Mouse (Mus musculus) forebrain, embryonic 12.5 days (tissue): ENCODE measurements at regions not wholly inside any gene's neighbourhood (a gene's known extent, or its start where the extent isn't known, plus 50 kb on each side); places are given as distances from the start of the nearest gene placed in this dataset.

Source experiments
- ATAC-seq: fragments of 200-750 bp; cut with Nextera tagmentation; 2 replicates; pipeline ENCODE4 v1.8.0; 2017; ENCODE audit warnings: moderate TSS enrichment; ENCODE audit not compliant: low FRiP score
- H3K27ac ChIP-seq: fragments of 300-500 bp; sonication (generic); 2 replicates; pipeline ENCODE4 v1.5.1; 2016; ENCODE audit warnings: mild to moderate bottlenecking
- H3K27me3 ChIP-seq: fragments of 300-500 bp; sonication (generic); 2 replicates; pipeline ENCODE4 v1.6.1; 2016; ENCODE audit warnings: mild to moderate bottlenecking
- H3K36me3 ChIP-seq: fragments of 300-500 bp; sonication (generic); replicated peaks from 2 replicates; pipeline ENCODE4 v1.6.1; 2016; ENCODE audit warnings: mild to moderate bottlenecking
- H3K4me1 ChIP-seq: fragments of 300-500 bp; sonication (generic); 2 replicates; pipeline ENCODE4 v1.6.1; 2016
- H3K4me2 ChIP-seq: fragments of 300-500 bp; sonication (generic); 2 replicates; pipeline ENCODE4 v1.6.1; 2016; ENCODE audit warnings: mild to moderate bottlenecking, moderate library complexity
- H3K4me3 ChIP-seq: fragments of 300-500 bp; sonication (generic); replicated peaks from 2 replicates; pipeline ENCODE4 v1.5.1; 2016; ENCODE audit warnings: mild to moderate bottlenecking
- H3K9ac ChIP-seq: fragments of 300-500 bp; sonication (generic); 2 replicates; pipeline ENCODE4 v1.6.1; 2016; ENCODE audit warnings: mild to moderate bottlenecking
- H3K9me3 ChIP-seq: fragments of 300-500 bp; sonication (generic); 2 replicates; pipeline ENCODE4 v1.6.1; 2016
- WGBS: fragments of 180-500 bp; shearing (Covaris S2); methylation state at CpG from one replicate; pipeline ENCODE4 v1.1.7; 2016; 5-methylcytosine and 5-hydroxymethylcytosine counted together

DNA sequence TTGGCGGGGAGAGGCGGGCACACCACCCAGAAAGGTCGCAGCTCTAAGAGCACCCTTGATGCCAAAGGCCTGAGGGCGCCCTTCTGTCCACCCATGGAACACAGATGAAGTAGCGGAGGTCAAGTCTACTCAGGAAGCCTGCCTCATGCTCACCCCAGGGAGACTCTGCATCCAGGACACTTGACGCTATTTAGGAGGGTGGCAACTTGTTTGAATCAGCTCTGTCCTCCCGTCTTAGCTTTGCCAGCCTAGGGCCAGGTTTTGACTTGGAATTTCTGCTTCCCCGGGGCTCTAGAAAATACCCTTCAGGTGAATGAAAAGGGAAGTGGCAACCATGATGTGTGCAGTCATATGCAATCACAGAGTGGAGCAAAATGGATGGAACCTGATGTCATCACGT lies 389.2 kb upstream of the Tshz3 start:
- H3K9me3 ChIP-seq = no peaks in the 10 kb centered on the region
- H3K9ac ChIP-seq = no peak overlapping the region
- no peak overlapping the region for H3K27ac ChIP-seq
- no peak overlapping the region for H3K4me3 ChIP-seq
- no peak overlapping the region for H3K4me2 ChIP-seq
- no peak for ATAC-seq
- no peaks in the 10 kb centered on the region for H3K4me1 ChIP-seq
- no peaks in the 10 kb centered on the region for H3K36me3 ChIP-seq
- 86% methylated on average over 9 of the region's 9 CpGs for WGBS
- H3K27me3 ChIP-seq = no peaks in the 10 kb centered on the region

DNA sequence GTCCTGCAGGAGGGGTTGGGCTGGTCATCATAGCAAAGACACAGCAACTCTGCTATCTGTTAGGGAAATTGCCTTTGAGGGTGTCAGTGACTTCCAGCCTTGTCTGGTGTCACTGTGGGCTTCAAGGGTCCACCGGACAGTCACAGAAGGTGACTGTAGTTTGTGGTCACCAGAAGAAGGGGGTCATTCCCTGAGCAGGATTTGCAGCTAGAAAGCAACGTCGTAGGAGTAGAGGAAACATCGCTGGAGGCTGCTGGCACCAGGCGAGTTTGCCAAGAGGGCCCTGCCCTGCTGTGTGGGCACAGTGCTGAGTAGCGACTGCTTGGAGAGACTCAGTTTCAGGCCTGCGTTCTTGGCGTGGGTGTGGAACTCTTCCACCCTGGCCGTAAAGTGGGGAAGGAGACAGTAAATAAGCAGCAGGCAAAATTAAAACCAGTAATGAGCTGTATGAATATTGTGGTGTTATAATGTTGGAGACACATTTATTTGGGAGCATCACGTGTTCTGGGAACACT lies 389.8 kb upstream of the Tshz3 start:
- H3K4me3 ChIP-seq = no peak overlapping the region
- no peak overlapping the region for H3K4me2 ChIP-seq
- no peaks in the 10 kb centered on the region for H3K36me3 ChIP-seq
- H3K9ac ChIP-seq = no peak overlapping the region
- no peaks in the 10 kb centered on the region for H3K4me1 ChIP-seq
- no peaks in the 10 kb centered on the region for H3K27me3 ChIP-seq
- WGBS = 85% methylated on average over 10 of the region's 10 CpGs
- ATAC-seq = no peak
- H3K9me3 ChIP-seq = no peaks in the 10 kb centered on the region
- no peak overlapping the region for H3K27ac ChIP-seq

DNA sequence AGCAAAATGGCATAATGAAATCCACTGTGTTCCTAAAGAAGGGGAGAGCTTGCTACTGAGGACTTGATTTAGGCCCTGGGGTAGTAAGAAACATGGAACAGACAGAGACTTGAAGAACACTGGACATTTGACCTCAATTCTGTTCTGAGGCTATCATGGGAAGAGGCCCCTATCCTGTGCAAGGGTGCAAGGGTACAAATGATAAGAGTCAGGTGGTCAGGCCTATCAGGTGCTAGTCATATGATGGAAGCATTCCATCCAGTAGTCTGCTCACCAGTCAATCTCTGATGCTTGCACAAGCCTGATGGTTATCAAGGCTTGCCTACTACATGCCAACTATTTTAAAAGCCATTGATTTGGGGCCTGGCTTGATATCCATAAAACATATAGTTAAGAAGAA lies 420.6 kb upstream of the Tshz3 start:
- Histone ChIP-seq H3K4me1 (no peaks in the 10 kb centered on the region), H3K9me3 (no peaks in the 10 kb centered on the region), H3K27ac (no peak overlapping the region), H3K36me3 (no peaks in the 10 kb centered on the region), H3K9ac (no peak overlapping the region), H3K4me2 (no peak overlapping the region), H3K27me3 (no peaks in the 10 kb centered on the region), H3K4me3 (no peak overlapping the region)
- ATAC-seq = no peak

DNA sequence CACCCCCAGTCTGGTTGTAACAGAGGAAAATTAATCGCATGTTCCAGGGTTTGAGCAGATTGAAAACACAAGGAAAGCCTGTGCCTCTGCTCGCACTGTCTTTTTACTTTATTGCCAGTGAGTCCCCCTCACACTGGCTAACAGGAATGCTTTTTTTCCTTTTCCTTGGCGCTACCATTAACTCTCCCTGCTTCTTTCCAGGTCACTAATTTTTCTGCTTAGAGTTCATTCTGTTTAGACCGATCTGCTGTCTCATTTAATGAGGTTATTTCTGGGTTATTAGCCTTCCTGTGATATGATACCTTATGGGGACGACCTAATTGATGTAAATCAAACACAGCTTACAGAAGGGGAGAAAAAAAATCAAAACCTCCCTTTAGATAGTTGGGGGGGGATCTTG lies 429.0 kb upstream of the Tshz3 start:
- H3K4me3 ChIP-seq = no peak overlapping the region
- H3K36me3 ChIP-seq = no peaks in the 10 kb centered on the region
- WGBS = 22% methylated on average over 5 of the region's 5 CpGs
- ATAC-seq = no peak
- H3K9me3 ChIP-seq = no peaks in the 10 kb centered on the region
- no peak overlapping the region for H3K9ac ChIP-seq
- H3K4me2 ChIP-seq = no peak overlapping the region
- H3K27ac ChIP-seq = no peak overlapping the region
- peaks cover 22% of the 10 kb centered on the region; the same call in 1 of the 2 replicates for H3K27me3 ChIP-seq
- H3K4me1 ChIP-seq = peaks cover 10% of the 10 kb centered on the region; the same call in 1 of the 2 replicates

DNA sequence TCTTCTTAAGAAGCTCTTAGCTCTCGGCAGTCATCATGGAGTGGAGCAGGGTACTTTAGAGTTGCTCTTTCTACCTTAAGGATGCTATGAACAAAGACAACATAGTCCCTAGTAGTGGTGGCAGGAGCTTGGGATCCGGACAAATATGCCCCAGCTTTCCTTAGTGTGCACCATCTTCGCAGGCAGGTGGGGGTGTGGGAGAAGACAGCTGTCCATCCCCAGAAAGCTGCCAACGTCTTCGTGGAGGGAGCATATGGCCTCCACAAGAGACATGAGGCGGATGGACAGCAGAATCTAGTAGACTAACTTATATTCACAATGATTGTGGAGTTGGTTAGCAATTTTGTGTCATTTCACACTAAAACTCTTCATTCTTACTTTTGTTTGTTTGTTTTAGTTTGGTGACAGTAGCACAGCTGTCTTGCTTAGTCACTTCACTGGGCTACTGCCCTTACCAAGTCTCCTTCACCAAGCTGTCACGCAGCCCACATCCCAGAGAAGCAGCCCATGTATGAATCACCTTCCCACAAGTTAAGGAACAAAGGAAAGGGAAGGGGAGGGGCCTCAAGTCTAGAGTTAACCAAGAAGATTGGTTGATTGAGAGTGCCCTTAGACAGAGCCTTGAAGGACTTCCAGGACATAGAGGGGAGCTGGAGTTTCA lies 432.6 kb upstream of the Tshz3 start:
- Histone ChIP-seq H3K27me3 (peaks cover 13% of the 10 kb centered on the region; the same call in 1 of the 2 replicates), H3K9me3 (no peaks in the 10 kb centered on the region), H3K4me3 (no peak overlapping the region), H3K27ac (no peak overlapping the region), H3K4me1 (peaks cover 10% of the 10 kb centered on the region; the same call in 1 of the 2 replicates), H3K36me3 (no peaks in the 10 kb centered on the region), H3K4me2 (no peak overlapping the region), H3K9ac (no peak overlapping the region)
- WGBS = 85% methylated on average over 7 of the region's 7 CpGs
- no peak for ATAC-seq

DNA sequence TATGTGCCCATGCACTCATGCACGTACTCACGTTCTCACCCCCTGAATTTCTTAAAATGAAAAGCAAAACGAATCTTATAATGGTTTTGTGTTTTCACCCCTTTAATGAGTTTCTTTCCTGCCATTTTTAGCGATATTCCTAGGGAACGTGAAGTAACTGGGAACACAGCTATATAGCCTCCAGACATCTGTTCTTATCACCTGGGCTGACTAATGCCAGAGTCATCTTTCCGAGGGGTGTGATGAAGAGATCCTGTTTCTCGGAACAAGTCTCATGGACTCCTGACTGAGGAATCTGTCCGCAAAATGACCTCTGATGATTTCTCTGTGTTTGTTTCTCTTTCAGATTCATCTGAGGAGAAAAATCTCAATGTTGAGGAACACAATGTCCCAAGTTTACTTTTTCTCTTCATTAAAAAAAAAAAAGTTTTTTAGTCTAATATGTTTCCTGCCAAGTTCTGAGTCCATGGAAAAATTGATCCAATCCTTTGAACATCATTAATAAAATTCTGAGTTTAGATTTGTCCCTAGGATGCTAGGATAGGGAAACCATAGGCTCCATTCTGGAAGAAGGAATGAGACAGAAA lies 435.7 kb upstream of the Tshz3 start:
- H3K9ac ChIP-seq = no peak overlapping the region
- H3K27me3 ChIP-seq = no peaks in the 10 kb centered on the region
- no peak overlapping the region for H3K4me3 ChIP-seq
- no peak for ATAC-seq
- H3K4me1 ChIP-seq = no peaks in the 10 kb centered on the region
- 85% methylated on average over 8 of the region's 8 CpGs for whole genome bisulfite sequencing
- no peaks in the 10 kb centered on the region for H3K36me3 ChIP-seq
- no peaks in the 10 kb centered on the region for H3K9me3 ChIP-seq
- no peak overlapping the region for H3K27ac ChIP-seq
- H3K4me2 ChIP-seq = no peak overlapping the region

DNA sequence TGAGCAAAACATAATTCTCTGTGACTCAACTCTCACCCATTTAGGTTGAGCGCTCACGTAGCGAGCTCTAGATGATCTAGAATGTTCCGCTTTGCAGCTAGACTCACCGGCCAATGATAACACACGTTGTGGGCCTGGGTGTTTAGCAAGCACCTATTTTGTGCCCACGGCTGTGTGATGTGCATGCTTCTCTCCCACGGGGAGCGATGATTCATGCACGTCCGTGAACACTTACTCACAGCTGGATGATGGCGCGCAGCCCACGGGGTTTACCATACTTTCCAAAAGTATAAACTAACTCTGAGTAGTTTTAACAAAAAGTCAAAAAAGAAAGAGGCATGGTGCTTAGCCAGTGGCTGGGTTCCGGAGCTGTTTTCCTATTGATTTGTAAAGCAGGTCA lies 440.8 kb upstream of the Tshz3 start:
- Histone ChIP-seq H3K36me3 (no peaks in the 10 kb centered on the region), H3K27me3 (no peaks in the 10 kb centered on the region), H3K9ac (no peak overlapping the region), H3K9me3 (no peaks in the 10 kb centered on the region), H3K4me1 (no peaks in the 10 kb centered on the region), H3K4me2 (no peak overlapping the region), H3K27ac (no peak overlapping the region), H3K4me3 (no peak overlapping the region)
- ATAC-seq = no peak
- WGBS = 97% methylated on average over 15 of the region's 15 CpGs

DNA sequence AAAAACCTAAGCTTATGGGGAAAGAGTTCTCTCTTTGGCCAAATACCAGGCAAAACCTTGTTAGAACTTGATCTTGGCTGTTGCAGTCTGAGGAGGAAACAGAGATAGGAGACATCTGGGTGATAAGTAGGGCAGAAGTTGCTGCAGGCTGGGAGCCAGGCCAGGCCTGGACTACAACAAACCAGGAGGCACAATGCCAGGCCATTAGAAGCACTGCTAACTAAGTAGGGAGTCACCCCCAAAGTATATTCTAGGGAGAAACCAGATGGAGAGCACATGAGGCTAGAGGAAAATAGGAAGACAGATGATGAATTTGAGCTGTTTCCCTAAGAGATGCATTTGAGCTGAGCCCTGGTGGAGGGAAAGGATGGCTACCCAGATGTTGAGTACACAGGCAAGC lies 444.6 kb upstream of the Zfp507 start:
- H3K27ac ChIP-seq = no peak overlapping the region
- H3K4me3 ChIP-seq = no peak overlapping the region
- no peak for ATAC-seq
- H3K4me1 ChIP-seq = no peaks in the 10 kb centered on the region
- H3K27me3 ChIP-seq = no peaks in the 10 kb centered on the region
- no peak overlapping the region for H3K9ac ChIP-seq
- no peaks in the 10 kb centered on the region for H3K36me3 ChIP-seq
- no peaks in the 10 kb centered on the region for H3K9me3 ChIP-seq
- H3K4me2 ChIP-seq = no peak overlapping the region

DNA sequence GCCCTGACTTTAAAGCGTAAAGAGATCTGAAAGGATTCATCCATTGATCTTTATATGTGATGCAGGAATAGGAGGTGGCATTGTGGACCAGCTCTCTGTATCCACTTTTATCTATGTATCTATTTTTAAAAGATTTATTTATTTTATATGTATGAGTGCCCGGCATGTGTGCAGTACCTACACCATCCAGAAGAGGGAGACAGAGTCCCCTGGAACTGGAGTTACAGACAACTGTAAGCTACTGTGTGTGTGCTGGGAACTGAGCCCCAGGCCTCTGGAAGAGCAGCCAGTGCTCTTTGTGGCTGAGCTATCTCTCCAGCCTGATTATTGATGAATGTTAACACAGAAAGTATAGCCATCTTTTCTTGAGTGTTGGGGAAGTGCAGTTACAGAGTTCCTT lies 433.9 kb upstream of the Zfp507 start:
- no peak overlapping the region for H3K4me2 ChIP-seq
- 91% methylated on average over 2 of the region's 2 CpGs for WGBS

DNA sequence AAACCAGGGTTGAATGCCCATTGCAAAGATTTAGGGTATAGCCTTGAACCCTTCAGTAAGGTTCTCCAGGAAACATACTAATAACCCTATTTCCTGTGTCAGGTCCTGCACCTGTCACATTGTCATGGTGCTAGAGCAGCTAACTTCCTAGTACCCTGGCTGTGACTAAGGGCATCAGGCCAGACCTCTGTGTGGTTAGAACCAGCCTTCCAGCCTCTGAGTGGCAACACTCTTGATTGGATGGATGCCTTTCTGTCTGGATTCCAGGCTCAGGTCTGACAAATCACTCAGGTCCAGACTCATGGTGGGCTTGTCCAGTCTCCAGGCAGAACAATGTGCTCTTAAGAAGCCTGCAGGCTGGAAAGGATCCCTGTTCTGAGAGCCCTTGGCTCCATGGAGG lies 426.2 kb upstream of the Zfp507 start:
- no peaks in the 10 kb centered on the region for H3K27me3 ChIP-seq
- no peak overlapping the region for H3K9ac ChIP-seq
- H3K36me3 ChIP-seq = no peaks in the 10 kb centered on the region
- no peaks in the 10 kb centered on the region for H3K4me1 ChIP-seq
- no peak for ATAC-seq
- no peak overlapping the region for H3K4me3 ChIP-seq
- no peaks in the 10 kb centered on the region for H3K9me3 ChIP-seq
- no peak overlapping the region for H3K27ac ChIP-seq
- H3K4me2 ChIP-seq = no peak overlapping the region

More for the DNA sequence above, 433.9 kb upstream of the Zfp507 start:
- Histone ChIP-seq H3K27me3 (no peaks in the 10 kb centered on the region), H3K9ac (no peak overlapping the region), H3K4me1 (no peaks in the 10 kb centered on the region), H3K4me3 (no peak overlapping the region), H3K36me3 (no peaks in the 10 kb centered on the region), H3K9me3 (peaks cover 4% of the 10 kb centered on the region; the same call in 1 of the 2 replicates), H3K27ac (no peak overlapping the region)
- no peak for ATAC-seq

DNA sequence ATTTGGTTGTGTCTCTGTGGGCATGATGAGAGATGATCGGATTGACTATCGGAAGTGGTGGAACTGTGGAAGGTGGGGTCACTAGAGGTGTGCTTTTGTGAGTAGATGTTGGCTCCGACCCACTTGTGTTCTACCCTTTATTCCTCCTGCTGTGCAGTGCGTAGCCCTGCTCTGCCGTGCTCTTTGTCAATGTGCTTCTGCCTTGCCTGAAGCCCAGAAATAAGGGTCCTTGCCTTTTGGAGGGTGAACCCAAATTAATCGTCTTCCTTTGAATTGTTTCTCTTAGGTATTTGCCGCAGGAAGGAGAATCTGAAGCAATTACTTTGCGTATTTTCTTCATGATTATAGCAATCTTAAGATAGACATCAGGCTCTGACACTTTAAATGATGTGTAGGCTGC lies 421.6 kb upstream of the Zfp507 start:
- WGBS = 93% methylated on average over 8 of the region's 8 CpGs

DNA sequence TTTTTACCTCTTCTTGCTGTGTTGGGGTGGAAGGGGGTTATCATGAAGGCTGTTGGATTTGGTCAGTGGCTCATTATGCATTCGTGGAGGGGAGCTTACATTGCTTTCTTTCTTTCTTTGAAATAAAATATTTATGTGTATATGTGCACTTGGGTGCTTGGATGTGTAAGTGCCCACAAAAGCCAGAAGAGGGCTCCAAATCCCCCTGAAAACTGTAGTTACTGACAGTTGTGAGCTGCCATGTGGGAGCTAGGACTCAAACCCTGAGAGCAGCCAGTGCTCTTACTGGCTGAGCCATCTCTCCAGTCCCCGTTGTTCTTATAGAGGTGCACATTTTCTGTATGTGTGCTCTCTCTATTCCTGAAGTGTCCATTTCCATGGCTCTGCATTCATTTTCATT lies 415.6 kb upstream of the Zfp507 start:
- Histone ChIP-seq H3K27ac (no peak overlapping the region), H3K4me2 (no peak overlapping the region), H3K27me3 (no peaks in the 10 kb centered on the region), H3K9ac (no peak overlapping the region), H3K9me3 (no peaks in the 10 kb centered on the region), H3K4me1 (no peaks in the 10 kb centered on the region), H3K36me3 (no peaks in the 10 kb centered on the region), H3K4me3 (no peak overlapping the region)
- WGBS = 64% methylated on average over 2 of the region's 2 CpGs
- ATAC-seq = no peak

More for the DNA sequence above, 421.6 kb upstream of the Zfp507 start:
- H3K36me3 ChIP-seq = no peaks in the 10 kb centered on the region
- ATAC-seq = no peak
- no peaks in the 10 kb centered on the region for H3K27me3 ChIP-seq
- no peak overlapping the region for H3K27ac ChIP-seq
- H3K9me3 ChIP-seq = no peaks in the 10 kb centered on the region
- no peaks in the 10 kb centered on the region for H3K4me1 ChIP-seq
- no peak overlapping the region for H3K4me2 ChIP-seq
- no peak overlapping the region for H3K4me3 ChIP-seq
- no peak overlapping the region for H3K9ac ChIP-seq

DNA sequence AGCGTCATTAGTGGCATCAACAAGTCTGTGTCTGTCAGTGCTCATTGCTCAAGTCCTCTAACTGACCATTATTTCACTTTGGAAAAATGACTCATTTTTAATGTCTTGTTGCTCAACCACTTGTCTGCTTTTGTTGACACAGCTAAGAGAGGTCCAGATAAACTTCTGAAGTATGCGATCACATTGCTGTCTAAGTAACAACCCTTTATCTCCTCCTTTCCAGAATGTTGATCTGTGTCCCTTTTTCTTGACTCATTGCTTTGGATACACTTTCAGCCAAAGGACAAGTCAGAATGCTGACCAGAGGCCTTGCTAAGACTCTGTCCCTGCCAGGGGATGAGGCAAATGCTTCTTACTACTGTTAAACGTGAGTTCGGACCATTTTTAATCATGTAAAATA lies 407.2 kb upstream of the Zfp507 start:
- ATAC-seq = no peak
- Histone ChIP-seq H3K4me1 (no peaks in the 10 kb centered on the region), H3K4me3 (no peak overlapping the region), H3K9me3 (no peaks in the 10 kb centered on the region), H3K36me3 (no peaks in the 10 kb centered on the region), H3K9ac (no peak overlapping the region), H3K27me3 (no peaks in the 10 kb centered on the region), H3K27ac (no peak overlapping the region), H3K4me2 (no peak overlapping the region)
- WGBS = 90% methylated on average over 4 of the region's 4 CpGs
